Comparison of ENCODE assay signal across 22 mouse cellular contexts in the genomic region with DNA sequence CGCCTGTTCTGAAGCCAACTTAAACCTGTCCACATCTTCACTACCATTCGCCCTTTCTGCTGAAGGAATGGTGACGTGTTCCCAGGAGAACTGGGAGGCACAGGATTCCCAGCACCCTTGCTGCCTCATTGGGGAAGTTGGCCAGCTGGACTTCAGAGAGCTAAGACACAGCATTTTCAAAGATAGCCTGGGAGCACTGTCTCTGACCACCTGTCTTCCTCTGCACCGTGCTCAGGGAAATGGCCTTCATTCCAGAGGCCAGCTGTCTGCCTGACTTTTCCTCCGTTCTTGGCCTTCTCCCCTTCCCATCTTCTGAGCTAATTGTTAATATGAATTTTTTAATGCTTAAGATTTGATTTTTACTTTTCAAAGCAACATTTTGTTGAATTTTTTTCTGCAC. TPM values are rescaled to one million over a fixed set of nuclear protein-coding genes. Genes with fewer than 3 reads are reported as not detected.
A peak's percentile ranks its signal among the peaks of the same experiment; 100 is the strongest.
DNase-seq lines count a peak whose midpoint lies in the region; TF ChIP-seq lines count a peak whose summit lies in the region.
"Had no signal": no experiment of that assay in that cellular context is flagged by ENCODE, and none has a peak within 500 bp of the region (broad histone marks: within the 10 kb centered on the region; RNA-seq: fewer than 3 reads in every experiment).

No protein-coding gene starts in this region.

- no peak overlapping the region for H3K4me3 ChIP-seq in gastrocnemius, adult 2 months
- H3K4me3 ChIP-seq in embryonic fibroblast, embryonic 13.5 days (ENCODE audit: insufficient read depth, low read length) = no peak overlapping the region
- H3K4me3 ChIP-seq in lung, adult 2 months (replicated peaks; ENCODE audit: extremely low read depth, low read depth, low read length) = no peak overlapping the region
- H3K4me3 ChIP-seq: embryonic facial prominence, embryonic 13.5 days; embryonic facial prominence, embryonic 15.5 days; forebrain, embryonic 13.5 days; forebrain, embryonic 15.5 days had no signal

- no peak for DNase-seq in gastrocnemius, adult 2 months
- DNase-seq in gastrocnemius, adult 8-10 months (ENCODE audit: low spot score in 2 of 2) = no peak
- DNase-seq in urinary bladder, adult 2 months (ENCODE audit: low spot score) = peak; percentile 19
- DNase-seq in urinary bladder, postnatal 10 days (ENCODE audit: low spot score) = no peak
- DNase-seq in neural tube, embryonic 10.5 days (ENCODE audit: extremely low spot score, low spot score) = no peak
- DNase-seq in lung, adult 2 months = no peak
- DNase-seq: adrenal gland, adult 8-10 months; adrenal gland, postnatal 14 days; adrenal gland, postnatal 36 days; cerebellum, adult 11 months; cerebellum, adult 18-20 months; cerebellum, adult 8-10 months; cerebellum, postnatal 10 days; cerebellum, postnatal 25 days; embryo, embryonic 11 days; forebrain, postnatal 0 days had no signal

- no peaks in the 10 kb centered on the region for H3K4me1 ChIP-seq in embryonic fibroblast, embryonic 13.5 days (ENCODE audit: control insufficient read depth, insufficient read depth, low read length)
- 0 out of 2 replicates have a peak, but pooled peaks cover 5% of the 10 kb centered on the region for H3K4me1 ChIP-seq in lung, adult 2 months (ENCODE audit: control insufficient read depth, insufficient read depth, low read length)

- no peak for TF ChIP-seq CTCF in gastrocnemius, adult 2 months (IDR thresholded peaks at IDR 0.05)
- TF ChIP-seq CTCF in embryonic fibroblast, embryonic 13.5 days (IDR thresholded peaks at IDR 0.05; ENCODE audit: borderline replicate concordance, insufficient read depth, low read length) = no peak
- TF ChIP-seq CTCF in lung, adult 2 months (IDR thresholded peaks at IDR 0.05; ENCODE audit: insufficient read depth, low read length) = no peak

- H3K27ac ChIP-seq in gastrocnemius, adult 2 months = peak overlapping the region; percentile 46
- no peak overlapping the region for H3K27ac ChIP-seq in embryonic fibroblast, embryonic 13.5 days (ENCODE audit: insufficient read depth, low read length)
- H3K27ac ChIP-seq: embryonic facial prominence, embryonic 13.5 days; embryonic facial prominence, embryonic 15.5 days; forebrain, embryonic 13.5 days; forebrain, embryonic 15.5 days had no signal

- intact Hi-C loops in gastrocnemius, adult 2 months (cut with DNase I) = no loop called here

- WGBS in lung, adult 2 months = 85% methylated on average over 5 of the region's 5 CpGs

- TF ChIP-seq POLR2A in embryonic fibroblast, embryonic 13.5 days (IDR thresholded peaks at IDR 0.05; ENCODE audit: low read depth, low read length) = peak; percentile 42; the same call in 1 of the 2 replicates
- TF ChIP-seq POLR2A in lung, adult 2 months (IDR thresholded peaks at IDR 0.05; ENCODE audit: borderline replicate concordance, extremely low read depth, low read depth, low read length) = no peak

RNA-seq across cellular contexts. Expression of a gene that starts 6.6 kb away (rescaled TPM):
- total RNA-seq in gastrocnemius, adult 2 months (2021) = 10 to 100 TPM; 38.5 to 49.2 TPM
- 10 to 100 TPM; 28.4 to 54.2 (median 31.7) TPM for total RNA-seq in gastrocnemius, adult 8-10 months (2022)
- polyA plus RNA-seq in urinary bladder, adult 2 months (2012; rRNA removed) = 8,790 and 9,672 TPM in 2 replicates
- polyA plus RNA-seq in embryonic fibroblast, embryonic 13.5 days (2011; ENCODE audit: insufficient read length, low read depth, missing spikeins) = 1,824 and 2,709 TPM in 2 replicates
- 226 and 279 TPM in 2 replicates for polyA plus RNA-seq in lung, adult 2 months (2012; rRNA removed)
- total RNA-seq: common myeloid progenitor, adult 5-6 weeks had no signal

RNA-seq across cellular contexts. Expression of a gene that starts 22.6 kb away (rescaled TPM):
- total RNA-seq in gastrocnemius, adult 2 months (2021) = 10 to 100 TPM; 25.3 to 31.0 TPM
- 10 to 100 TPM; 23.7 to 28.9 (median 25.5) TPM for total RNA-seq in gastrocnemius, adult 8-10 months (2022)
- 15.2 and 18.5 TPM in 2 replicates for polyA plus RNA-seq in urinary bladder, adult 2 months (2012; rRNA removed)
- 39.7 and 43.6 TPM in 2 replicates for polyA plus RNA-seq in embryonic fibroblast, embryonic 13.5 days (2011; ENCODE audit: insufficient read length, low read depth, missing spikeins)
- 12.3 and 16.3 TPM in 2 replicates for polyA plus RNA-seq in lung, adult 2 months (2012; rRNA removed)

RNA-seq across cellular contexts. Expression of a gene that starts 23.0 kb away (rescaled TPM):
- total RNA-seq in gastrocnemius, adult 2 months (2021) = 10 to 100 TPM in 1 of 2 experiments, 1 to 10 TPM in 1; 9.3 to 12.3 TPM
- 10 to 100 TPM in 2 of 4 experiments, 1 to 10 TPM in 2; 7.9 to 14.1 (median 10.7) TPM for total RNA-seq in gastrocnemius, adult 8-10 months (2022)
- 22.0 and 22.4 TPM in 2 replicates for polyA plus RNA-seq in urinary bladder, adult 2 months (2012; rRNA removed)
- polyA plus RNA-seq in embryonic fibroblast, embryonic 13.5 days (2011; ENCODE audit: insufficient read length, low read depth, missing spikeins) = 19.6 and 24.0 TPM in 2 replicates
- polyA plus RNA-seq in lung, adult 2 months (2012; rRNA removed) = 29.0 and 33.4 TPM in 2 replicates

RNA-seq across cellular contexts. Expression of a gene that starts 25.8 kb away (rescaled TPM):
- 10 to 100 TPM; 66.2 to 72.2 TPM for total RNA-seq in gastrocnemius, adult 2 months (2021)
- 10 to 100 TPM; 64.4 to 70.3 (median 67.4) TPM for total RNA-seq in gastrocnemius, adult 8-10 months (2022)
- 102 and 121 TPM in 2 replicates for polyA plus RNA-seq in urinary bladder, adult 2 months (2012; rRNA removed)
- polyA plus RNA-seq in embryonic fibroblast, embryonic 13.5 days (2011; ENCODE audit: insufficient read length, low read depth, missing spikeins) = 153 and 185 TPM in 2 replicates
- polyA plus RNA-seq in lung, adult 2 months (2012; rRNA removed) = 357 and 550 TPM in 2 replicates
